Mouse (Mus musculus) gastrocnemius, postnatal 36 days (tissue): Measurements from ENCODE around the gene Arhgef39. TPM values are rescaled to one million over a fixed set of nuclear protein-coding genes. Genes with fewer than 3 reads are reported as not detected.
"Not testable (repeated sequence)": the region's sequence is repeated elsewhere in the genome, so short reads cannot be mapped to it uniquely, and the experiment has no call there.

ENCODE experiments used
- DNase-seq, 2 experiments: peaks; one replicate each; pipeline ENCODE4 v3.0.0; 2022
- intact Hi-C: fragments of 180-260 bp; cut with DNase I; formaldehyde crosslinking; loops from one replicate; pipeline ENCODE4 v1.15.1; 2025
- total RNA-seq, 2 experiments: library from RNA; stranded (reverse); gene quantifications; 2 replicates each; pipeline ENCODE4 v1.2.3; 2021

Gene Arhgef39
- total RNA-seq, 2 experiments from 2014 or later = 0.32 TPM; not detected in 1

- intact Hi-C loops = no loop called here
- DNase-seq = peak in 1 of 2 experiments; percentile 13
Observed at GRCm38 (mm10) chr4:43509109-43509508, 9.6 kb upstream of the Arhgef39 start.

GRCm38 (mm10) chr4:43508666-43508997 lies 9.1 kb upstream of the Arhgef39 start:
- intact Hi-C loops = no loop called here
- no peak for DNase-seq

GRCm38 (mm10) chr4:43507938-43508665 lies 8.6 kb upstream of the Arhgef39 start:
- intact Hi-C loops = no loop called here
- DNase-seq = peak in 1 of 2 experiments; percentile 21

- peak; percentile 56 to 70 for DNase-seq
- intact Hi-C loops = no loop called here
Observed at GRCm38 (mm10) chr4:43506536-43507185, 7.2 kb upstream of the Arhgef39 start, which contains the start of gene Car9. Car9 (plus strand) TSS chr4:43506966.

- intact Hi-C loops = no loop called here
- DNase-seq = no peak
Observed at GRCm38 (mm10) chr4:43506074-43506473, 6.6 kb upstream of the Arhgef39 start.

- intact Hi-C loops = no loop called here
- no peak for DNase-seq
Observed at GRCm38 (mm10) chr4:43504269-43504668, 4.8 kb upstream of the Arhgef39 start.

GRCm38 (mm10) chr4:43503506-43503905 lies 4.0 kb upstream of the Arhgef39 start:
- intact Hi-C loops = no loop called here
- no peak for DNase-seq

GRCm38 (mm10) chr4:43503041-43503440 lies 3.5 kb upstream of the Arhgef39 start:
- no peak for DNase-seq
- intact Hi-C loops = no loop called here

GRCm38 (mm10) chr4:43498983-43499382 lies 512 bp downstream of the Arhgef39 start:
- intact Hi-C loops = no loop called here
- DNase-seq = no peak

GRCm38 (mm10) chr4:43497946-43498345 lies 1.5 kb downstream of the Arhgef39 start:
- no peak for DNase-seq
- intact Hi-C loops = no loop called here

GRCm38 (mm10) chr4:43497405-43497804 lies 2.1 kb downstream of the Arhgef39 start:
- intact Hi-C loops = no loop called here
- no peak for DNase-seq

- no peak for DNase-seq
- intact Hi-C loops = no loop called here
Observed at GRCm38 (mm10) chr4:43496587-43496986, 2.9 kb downstream of the Arhgef39 start.

GRCm38 (mm10) chr4:43493846-43494240 lies 5.7 kb downstream of the Arhgef39 start:
- intact Hi-C loops = loop anchor here (1.0 kb wide), 1 partner anchor 24 kb away; no protein-coding TSS in a partner anchor

GRCm38 (mm10) chr4:43493186-43493845 lies 6.2 kb downstream of the Arhgef39 start:
- peak; percentile 94 to 97 for DNase-seq
- intact Hi-C loops = no loop called here

More at GRCm38 (mm10) chr4:43493846-43494240, 5.7 kb downstream of the Arhgef39 start:
- no peak for DNase-seq

GRCm38 (mm10) chr4:43492821-43493185 lies 6.7 kb downstream of the Arhgef39 start, which contains the start of gene Ccdc107:
Ccdc107 (plus strand) TSS chr4:43492900.
- intact Hi-C loops = no loop called here
- DNase-seq = peak; percentile 84 to 88

GRCm38 (mm10) chr4:43492101-43492820 lies 7.2 kb downstream of the Arhgef39 start:
- no peak for DNase-seq
- intact Hi-C loops = no loop called here

- intact Hi-C loops = no loop called here
- no peak for DNase-seq
Observed at GRCm38 (mm10) chr4:43490801-43491200, 8.7 kb downstream of the Arhgef39 start.

GRCm38 (mm10) chr4:43489611-43490010 lies 9.9 kb downstream of the Arhgef39 start:
- intact Hi-C loops = no loop called here
- DNase-seq = no peak

- DNase-seq, intact Hi-C loops: not testable (repeated sequence)
Observed at GRCm38 (mm10) chr4:43485666-43486065, 13.8 kb downstream of the Arhgef39 start.

- intact Hi-C loops = no loop called here
- DNase-seq = no peak
Observed at GRCm38 (mm10) chr4:43483535-43484091, 15.9 kb downstream of the Arhgef39 start, which contains the start of gene Sit1. Sit1 (minus strand) TSS chr4:43483734.
